Mouse (Mus musculus) CH12.LX (cell line): ENCODE measurements around the gene Oprd1. TPM values are rescaled to one million over a fixed set of nuclear protein-coding genes. Genes with fewer than 3 reads are reported as not detected.

ENCODE experiments used
- DNase-seq: peaks from one replicate; pipeline ENCODE4 v3.0.0-alpha.2; 2013; ENCODE audit errors: extremely low read depth
- H3K27ac ChIP-seq: 2 replicates; pipeline ENCODE4 v1.5.1; 2012; ENCODE audit warnings: low read depth, mild to moderate bottlenecking, control low read depth, moderate library complexity; ENCODE audit not compliant: insufficient read depth
- H3K27me3 ChIP-seq: replicated peaks from 2 replicates; pipeline ENCODE3; 2012; ENCODE audit warnings: inconsistent platforms
- H3K36me3 ChIP-seq, 2 experiments: replicated peaks in 1 of 2; 2 replicates each; pipeline versions ENCODE3 to v1.6.1; 2012; ENCODE audit warnings: inconsistent platforms in 1 of 2, low read length in 1 of 2, mild to moderate bottlenecking in 1 of 2, mixed read lengths in 1 of 2, moderate library complexity in 1 of 2; ENCODE audit not compliant: control insufficient read depth in 1 of 2, insufficient read depth in 1 of 2
- H3K4me1 ChIP-seq, 2 experiments: 2 replicates each; pipeline ENCODE4 v1.6.1; 2012; ENCODE audit warnings: inconsistent platforms in 1 of 2, moderate library complexity in 1 of 2; ENCODE audit not compliant: insufficient read depth in 2 of 2, control insufficient read depth in 1 of 2
- H3K4me2 ChIP-seq: 2 replicates; pipeline ENCODE4 v1.6.1; 2012; ENCODE audit warnings: low read depth, mild to moderate bottlenecking, control low read depth; ENCODE audit not compliant: poor library complexity, insufficient read depth, severe bottlenecking
- H3K4me3 ChIP-seq, 3 experiments: fragments of 150-350 bp in 1 of 3; sonication (generic) in 1 of 3; replicated peaks in 1 of 3; 2 replicates each; pipeline versions ENCODE3 to v1.5.1; 2011 to 2012; ENCODE audit warnings: low read depth in 2 of 3, low read length in 2 of 3, mild to moderate bottlenecking in 2 of 3, moderate library complexity in 2 of 3, control low read depth in 1 of 3, improper control_type of control experiment in 1 of 3, inconsistent platforms in 1 of 3, mixed read lengths in 1 of 3; ENCODE audit not compliant: poor library complexity in 1 of 3
- H3K79me2 ChIP-seq: replicated peaks from 2 replicates; pipeline ENCODE4 v1.6.1; 2012; ENCODE audit warnings: mild to moderate bottlenecking, moderate library complexity; ENCODE audit not compliant: control insufficient read depth, poor library complexity, insufficient read depth, severe bottlenecking; ENCODE audit errors: extremely low read depth
- H3K9ac ChIP-seq: 2 replicates; pipeline ENCODE4 v1.6.1; 2012; ENCODE audit warnings: low read depth, mild to moderate bottlenecking, control low read depth, moderate library complexity; ENCODE audit not compliant: insufficient read depth
- H3K9me3 ChIP-seq: replicated peaks from 2 replicates; pipeline ENCODE3; 2012; ENCODE audit warnings: low read length, inconsistent platforms, mixed read lengths
- CHD1 ChIP-seq: IDR thresholded peaks from 2 replicates; pipeline ENCODE4 v1.6.1; 2012; ENCODE audit warnings: low read depth, low read length, improper control_type of control experiment, inconsistent platforms
- CTCF ChIP-seq, 2 experiments: IDR thresholded peaks in 1 of 2; conservative IDR thresholded peaks in 1 of 2; 2 replicates each; pipeline ENCODE4 v1.5.1; 2011 to 2012; ENCODE audit warnings: low read depth in 2 of 2, low read length in 2 of 2, improper control_type of control experiment in 1 of 2, inconsistent platforms in 1 of 2, mild to moderate bottlenecking in 1 of 2, moderate library complexity in 1 of 2
- E2F4 ChIP-seq: IDR thresholded peaks from 2 replicates; pipeline ENCODE4 v1.6.1; 2011; ENCODE audit warnings: low read depth, low read length, improper control_type of control experiment; ENCODE audit not compliant: insufficient replicate concordance
- ELF1 ChIP-seq: IDR thresholded peaks from 2 replicates; pipeline ENCODE4 v1.6.1; 2014; ENCODE audit warnings: low read depth, mild to moderate bottlenecking, inconsistent platforms, low read length, improper control_type of control experiment
- EP300 ChIP-seq: IDR thresholded peaks from 2 replicates; pipeline ENCODE4 v1.6.1; 2011; ENCODE audit warnings: low read length, improper control_type of control experiment
- GABPA ChIP-seq: IDR thresholded peaks from 2 replicates; pipeline ENCODE4 v1.6.1; 2012; ENCODE audit warnings: low read depth, low read length, improper control_type of control experiment, inconsistent platforms; ENCODE audit not compliant: insufficient replicate concordance
- IRF4 ChIP-seq: IDR thresholded peaks from 2 replicates; pipeline ENCODE4 v1.6.1; 2014; ENCODE audit warnings: low read depth, mild to moderate bottlenecking, inconsistent platforms, low read length, improper control_type of control experiment
- JUN ChIP-seq: IDR thresholded peaks from 2 replicates; pipeline ENCODE4 v1.6.1; 2011; ENCODE audit warnings: low read depth, mild to moderate bottlenecking, low read length, improper control_type of control experiment, moderate library complexity; ENCODE audit not compliant: insufficient read depth
- KAT2A ChIP-seq: IDR thresholded peaks from 2 replicates; pipeline ENCODE4 v1.6.1; 2012; ENCODE audit warnings: low read length, improper control_type of control experiment, inconsistent platforms; ENCODE audit not compliant: insufficient replicate concordance
- MAFK ChIP-seq: IDR thresholded peaks from 2 replicates; pipeline ENCODE4 v1.6.1; 2011; ENCODE audit warnings: low read length, improper control_type of control experiment; ENCODE audit not compliant: insufficient replicate concordance
- MAX ChIP-seq: IDR thresholded peaks from 2 replicates; pipeline ENCODE4 v1.6.1; 2011; ENCODE audit warnings: low read length, improper control_type of control experiment
- MAZ ChIP-seq: IDR thresholded peaks from 2 replicates; pipeline ENCODE4 v1.6.1; 2012; ENCODE audit warnings: low read depth, mild to moderate bottlenecking, inconsistent platforms, low read length, improper control_type of control experiment, moderate library complexity
- MEF2A ChIP-seq: IDR thresholded peaks from 2 replicates; pipeline ENCODE4 v1.6.1; 2014; ENCODE audit warnings: low read depth, mild to moderate bottlenecking, inconsistent platforms, low read length, improper control_type of control experiment, borderline replicate concordance
- MYC ChIP-seq: IDR thresholded peaks from 2 replicates; pipeline ENCODE4 v1.6.1; 2011; ENCODE audit warnings: low read depth, mild to moderate bottlenecking, improper control_type of control experiment, low read length
- NELFE ChIP-seq: IDR thresholded peaks from 2 replicates; pipeline ENCODE4 v1.6.1; 2011; ENCODE audit warnings: low read depth, low read length, improper control_type of control experiment
- POLR2A ChIP-seq: IDR thresholded peaks from 2 replicates; pipeline ENCODE4 v1.6.1; 2011; ENCODE audit warnings: low read depth, mild to moderate bottlenecking, improper control_type of control experiment, low read length
- RAD21 ChIP-seq: IDR thresholded peaks from 2 replicates; pipeline ENCODE4 v1.6.1; 2011; ENCODE audit warnings: low read depth, mild to moderate bottlenecking, low read length, improper control_type of control experiment, moderate library complexity
- RCOR1 ChIP-seq: conservative IDR thresholded peaks from 2 replicates; pipeline ENCODE4 v1.6.1; 2012; ENCODE audit warnings: low read depth, mild to moderate bottlenecking, inconsistent platforms, low read length, improper control_type of control experiment
- SMC3 ChIP-seq: IDR thresholded peaks from 2 replicates; pipeline ENCODE4 v1.6.1; 2011; ENCODE audit warnings: low read depth, low read length, improper control_type of control experiment
- TBP ChIP-seq: conservative IDR thresholded peaks from 2 replicates; pipeline ENCODE4 v1.6.1; 2011; ENCODE audit warnings: low read depth, low read length, improper control_type of control experiment
- USF2 ChIP-seq: conservative IDR thresholded peaks from 2 replicates; pipeline ENCODE4 v1.6.1; 2011; ENCODE audit warnings: low read depth, low read length, improper control_type of control experiment
- ZC3H11A ChIP-seq: IDR thresholded peaks from 2 replicates; pipeline ENCODE4 v1.6.1; 2012; ENCODE audit warnings: low read depth, mild to moderate bottlenecking, inconsistent platforms, low read length, improper control_type of control experiment
- ZKSCAN1 ChIP-seq: IDR thresholded peaks from 2 replicates; pipeline ENCODE4 v1.6.1; 2012; ENCODE audit warnings: low read depth, inconsistent platforms, low read length, improper control_type of control experiment, borderline replicate concordance
- ZMIZ1 ChIP-seq: IDR thresholded peaks from 2 replicates; pipeline ENCODE4 v1.6.1; 2012; ENCODE audit warnings: low read depth, mild to moderate bottlenecking, inconsistent platforms, low read length, improper control_type of control experiment
- ZNF384 ChIP-seq: IDR thresholded peaks from 2 replicates; pipeline ENCODE4 v1.6.1; 2012; ENCODE audit warnings: low read depth, low read length, improper control_type of control experiment, inconsistent platforms
- dilution Hi-C: fragments of 300-500 bp; cut with MboI; formaldehyde crosslinking; loops from 2 replicates; pipeline ENCODE4 v1.14.3; 2020; ENCODE audit warnings: low sequenced_read_pairs; ENCODE audit not compliant: extremely low pct_unique_long_range_greater_than_20kb, extremely low pct_ligation_motif_present
- in situ Hi-C: fragments of 300-500 bp; cut with MboI; formaldehyde crosslinking; loops from 3 replicates; pipeline ENCODE4 v1.14.3; 2019; ENCODE audit warnings: low sequenced_read_pairs, low pct_ligation_motif_present, low pct_unique_long_range_greater_than_20kb, mixed read lengths
- polyA plus RNA-seq: library from polyadenylated mRNA; unstranded; fragments of >175 nt; gene quantifications from 2 replicates; pipeline ENCODE4 v1.2.1, GENCODE M21; 2012; ENCODE audit warnings: low read depth; ENCODE audit not compliant: insufficient read length
- total RNA-seq, 2 experiments: library from RNA; depleted of rRNA; stranded (reverse); fragments of 300-350 nt in 1 of 2; fragments of >200 nt in 1 of 2; gene quantifications; 2 replicates each; pipeline ENCODE4 v1.2.3; 2012 to 2014

Oprd1 gene
- total and polyA plus RNA-seq, 3 experiments = not detected

GRCm38 (mm10) chr4:132093928-132094327, 50.4 kb downstream of the Oprd1 start:
- H3K27ac ChIP-seq = no peak overlapping the region
- TF ChIP-seq MYC = no peak
- no peak for TF ChIP-seq POLR2A
- TF ChIP-seq CTCF (conservative IDR thresholded peaks at IDR 0.05 in 1 of 2, IDR thresholded peaks at IDR 0.05 in 1 of 2; ENCODE audit: low read depth in 2 of 2, low read length in 2 of 2) = no peak
- peak; percentile 72 for TF ChIP-seq EP300
- no peak for TF ChIP-seq CHD1
- TF ChIP-seq IRF4 = peak; percentile 75; the same call in 1 of the 2 replicates
- no peak for TF ChIP-seq ZMIZ1
- dilution Hi-C loops (no loop called here), in situ Hi-C loops (loop anchor here (10.0 to 25.0 kb wide), 2 partner anchors 81 to 418 kb away; partner anchors contain the start of gene Sesn2)
- no peaks in the 10 kb centered on the region for H3K79me2 ChIP-seq
- no peaks in the 10 kb centered on the region for H3K36me3 ChIP-seq
- H3K9ac ChIP-seq = no peak overlapping the region
- H3K27me3 ChIP-seq = peaks cover 8% of the 10 kb centered on the region
- no peak overlapping the region for H3K4me3 ChIP-seq
- peaks cover 4 to 11% of the 10 kb centered on the region in 2 experiments; a peak in 3 of 4 replicates for H3K4me1 ChIP-seq
- no peak for DNase-seq
- peaks cover 3% of the 10 kb centered on the region for H3K9me3 ChIP-seq
- no peak overlapping the region for H3K4me2 ChIP-seq

- in situ Hi-C loops = loop anchor here (10.0 to 25.0 kb wide), 2 partner anchors 82 to 419 kb away; partner anchors contain the start of gene Sesn2
- H3K9me3 ChIP-seq = peaks cover 3% of the 10 kb centered on the region
- H3K27ac ChIP-seq = no peak overlapping the region
- TF ChIP-seq GABPA = no peak
- no peak for TF ChIP-seq SMC3
- no peak for TF ChIP-seq ZNF384
- peaks cover 4 to 11% of the 10 kb centered on the region in 2 experiments; a peak in 3 of 4 replicates for H3K4me1 ChIP-seq
- peaks cover 6% of the 10 kb centered on the region for H3K27me3 ChIP-seq
- no peaks in the 10 kb centered on the region for H3K79me2 ChIP-seq
- H3K36me3 ChIP-seq = no peaks in the 10 kb centered on the region
- H3K9ac ChIP-seq = no peak overlapping the region
- no peak for DNase-seq
- no peak overlapping the region for H3K4me2 ChIP-seq
- dilution Hi-C loops = no loop called here
- no peak overlapping the region for H3K4me3 ChIP-seq
Observed at GRCm38 (mm10) chr4:132093136-132093535, 51.1 kb downstream of the Oprd1 start.

GRCm38 (mm10) chr4:132088921-132089320, 55.4 kb downstream of the Oprd1 start:
- peak; percentile 62 for DNase-seq
- Histone ChIP-seq H3K9ac (no peak overlapping the region), H3K4me1 (peaks cover 0 to under 1% of the 10 kb centered on the region in 2 experiments; a peak in 1 of 4 replicates), H3K4me3 (no peak overlapping the region), H3K4me2 (no peak overlapping the region), H3K27ac (no peak overlapping the region), H3K36me3 (no peaks in the 10 kb centered on the region), H3K79me2 (no peaks in the 10 kb centered on the region), H3K27me3 (peaks cover 3% of the 10 kb centered on the region), H3K9me3 (peaks cover 3% of the 10 kb centered on the region)
- in situ Hi-C loops (loop anchor here (25.0 kb wide), 1 partner anchor 423 kb away; the partner anchor contains the start of gene Sesn2), dilution Hi-C loops (no loop called here)
- no peak for TF ChIP-seq MAZ
- TF ChIP-seq ZC3H11A = peak; percentile 35; the same call in 1 of the 2 replicates
- no peak for TF ChIP-seq ZKSCAN1
- TF ChIP-seq TBP = no peak
- TF ChIP-seq E2F4 = no peak
- no peak for TF ChIP-seq ELF1
- no peak for TF ChIP-seq ZMIZ1
- no peak for TF ChIP-seq JUN
- no peak for TF ChIP-seq USF2
- no peak for TF ChIP-seq RCOR1
- no peak for TF ChIP-seq MAFK
- no peak for TF ChIP-seq MEF2A
- peak; percentile 93 for TF ChIP-seq RAD21
- no peak for TF ChIP-seq POLR2A
- peak; percentile 93 to 94 for TF ChIP-seq CTCF (conservative IDR thresholded peaks at IDR 0.05 in 1 of 2, IDR thresholded peaks at IDR 0.05 in 1 of 2; ENCODE audit: low read depth in 2 of 2, low read length in 2 of 2)
- no peak for TF ChIP-seq KAT2A
- TF ChIP-seq MAX = no peak
- no peak for TF ChIP-seq ZNF384
- peak; percentile 44; the same call in 1 of the 2 replicates for TF ChIP-seq NELFE
- no peak for TF ChIP-seq MYC
